Comparison of ENCODE assay signal across 9 mouse cellular contexts in genomic region chr11:107415901-107416560, GRCm38 (mm10). TPM values are rescaled to one million over a fixed set of nuclear protein-coding genes. Genes with fewer than 3 reads are reported as not detected.
DNase-seq lines count a peak whose midpoint lies in the region; ATAC-seq lines count a peak whose summit lies in the region.
"Had no signal": no experiment of that assay in that cellular context is flagged by ENCODE, and none has a peak within 500 bp of the region (broad histone marks: within the 10 kb centered on the region; RNA-seq: fewer than 3 reads in every experiment).

No protein-coding gene starts in this region.

- H3K4me3 ChIP-seq in kidney, embryonic 14.5 days (ENCODE audit: low read length): no peak overlapping the region
- H3K4me3 ChIP-seq in hindbrain, embryonic 10.5 days: peak overlapping the region; percentile 20
- H3K4me3 ChIP-seq in midbrain, embryonic 11.5 days (ENCODE audit: low read depth, low read length): no peak overlapping the region

- ATAC-seq in kidney, embryonic 14.5 days (ENCODE audit: low FRiP score, low TSS enrichment): no peak
- ATAC-seq in midbrain, embryonic 11.5 days (ENCODE audit: low FRiP score): no peak

- no peak overlapping the region for H3K4me2 ChIP-seq in kidney, embryonic 14.5 days (replicated peaks; ENCODE audit: low read depth, low read length)
- H3K4me2 ChIP-seq in midbrain, embryonic 11.5 days: peak overlapping the region; percentile 17; the same call in 1 of the 2 replicates

- peak overlapping the region; percentile 32; the same call in 1 of the 2 replicates for H3K27ac ChIP-seq in kidney, embryonic 14.5 days (ENCODE audit: low read depth, low read length)
- H3K27ac ChIP-seq in hindbrain, embryonic 10.5 days: peak overlapping the region; percentile 86
- H3K27ac ChIP-seq in midbrain, embryonic 11.5 days (ENCODE audit: low read depth, low read length): peak overlapping the region; percentile 77

- no peak for DNase-seq in kidney, postnatal 10 days
- peak; percentile 8 for DNase-seq in Muller cell, postnatal 12 days (ENCODE audit: inconsistent ontology term)
- DNase-seq in hindbrain, embryonic 10.5 days (ENCODE audit: low spot score): no peak
- DNase-seq in midbrain, embryonic 11.5 days (ENCODE audit: low spot score, missing footprints): no peak
- no peak for DNase-seq in MN1 (ENCODE audit: low spot score)
- DNase-seq in frontal cortex, postnatal 10 days (ENCODE audit: low spot score in 2 of 2): no peak
- no peak for DNase-seq in layer of hippocampus, postnatal 14 days (ENCODE audit: low spot score in 2 of 2)
- DNase-seq: lung, adult 18-20 months had no signal

- H3K9ac ChIP-seq in kidney, embryonic 14.5 days (ENCODE audit: low read depth, low read length): no peak overlapping the region
- H3K9ac ChIP-seq in midbrain, embryonic 11.5 days (ENCODE audit: low read length): no peak overlapping the region

- H3K4me1 ChIP-seq in kidney, embryonic 14.5 days (ENCODE audit: control insufficient read depth, insufficient read depth, low read length): peaks cover 10% of the 10 kb centered on the region; the same call in 1 of the 2 replicates
- peaks cover 52% of the 10 kb centered on the region for H3K4me1 ChIP-seq in hindbrain, embryonic 10.5 days (replicated peaks)
- peaks cover 41% of the 10 kb centered on the region for H3K4me1 ChIP-seq in midbrain, embryonic 11.5 days (ENCODE audit: control insufficient read depth, insufficient read depth, low read length)

- no peaks in the 10 kb centered on the region for H3K27me3 ChIP-seq in kidney, embryonic 14.5 days (ENCODE audit: control insufficient read depth, insufficient read depth, low read length)
- H3K27me3 ChIP-seq in hindbrain, embryonic 10.5 days (ENCODE audit: insufficient read depth, poor library complexity, severe bottlenecking): no peaks in the 10 kb centered on the region
- no peaks in the 10 kb centered on the region for H3K27me3 ChIP-seq in midbrain, embryonic 11.5 days (ENCODE audit: control insufficient read depth, insufficient read depth, low read length)

- no peaks in the 10 kb centered on the region for H3K36me3 ChIP-seq in kidney, embryonic 14.5 days (ENCODE audit: control insufficient read depth, insufficient read depth, low read length)
- H3K36me3 ChIP-seq in hindbrain, embryonic 10.5 days: no peaks in the 10 kb centered on the region
- H3K36me3 ChIP-seq in midbrain, embryonic 11.5 days (ENCODE audit: control insufficient read depth, insufficient read depth, low read length): no peaks in the 10 kb centered on the region

- WGBS in kidney, embryonic 14.5 days: 76% methylated on average over 10 of the region's 10 CpGs
- 45% methylated on average over 10 of the region's 10 CpGs for WGBS in hindbrain, embryonic 10.5 days
- WGBS in midbrain, embryonic 11.5 days: 35% methylated on average over 10 of the region's 10 CpGs

- no peaks in the 10 kb centered on the region for H3K9me3 ChIP-seq in kidney, embryonic 14.5 days (ENCODE audit: control insufficient read depth, low read length)
- no peaks in the 10 kb centered on the region for H3K9me3 ChIP-seq in hindbrain, embryonic 10.5 days
- no peaks in the 10 kb centered on the region for H3K9me3 ChIP-seq in midbrain, embryonic 11.5 days (ENCODE audit: control insufficient read depth, low read length)

RNA-seq across cellular contexts. Expression of gene Pitpnc1, which starts 54.5 kb away (rescaled TPM):
- 15.2 and 19.4 TPM in 2 replicates for polyA plus RNA-seq in kidney, embryonic 14.5 days (2014; fragmentation: Nextera tagmentation; extraction: Ambion mirVana)
- polyA plus RNA-seq in hindbrain, embryonic 10.5 days (2016; fragmentation: Nextera tagmentation; extraction: Ambion mirVana): 21.9 and 22.8 TPM in 2 replicates
- polyA plus RNA-seq in midbrain, embryonic 11.5 days (2014; fragmentation: Nextera tagmentation; extraction: Ambion mirVana): 29.9 and 32.1 TPM in 2 replicates
- 10 to 100 TPM; 50.5 to 72.8 TPM for total RNA-seq in layer of hippocampus, postnatal 14 days (2021)

Comparison
In these comparisons a context has a peak if more than half of its experiments do, and no peak if none do; other contexts are left out.
1. H3K27ac ChIP-seq: peak in every context shown above with its lines; median percentile 86 in hindbrain, embryonic 10.5 days; 77 in midbrain, embryonic 11.5 days; 32 in kidney, embryonic 14.5 days.